Mouse (Mus musculus) urinary bladder, postnatal 36 days (tissue): ENCODE data around the gene Dgkh.

Experiments
- DNase-seq, 2 experiments: peaks; one replicate each; pipeline ENCODE4 v3.0.0; 2022; ENCODE audit warnings: low spot score in 2 of 2, mixed read lengths in 1 of 2

The Dgkh gene

DNA sequence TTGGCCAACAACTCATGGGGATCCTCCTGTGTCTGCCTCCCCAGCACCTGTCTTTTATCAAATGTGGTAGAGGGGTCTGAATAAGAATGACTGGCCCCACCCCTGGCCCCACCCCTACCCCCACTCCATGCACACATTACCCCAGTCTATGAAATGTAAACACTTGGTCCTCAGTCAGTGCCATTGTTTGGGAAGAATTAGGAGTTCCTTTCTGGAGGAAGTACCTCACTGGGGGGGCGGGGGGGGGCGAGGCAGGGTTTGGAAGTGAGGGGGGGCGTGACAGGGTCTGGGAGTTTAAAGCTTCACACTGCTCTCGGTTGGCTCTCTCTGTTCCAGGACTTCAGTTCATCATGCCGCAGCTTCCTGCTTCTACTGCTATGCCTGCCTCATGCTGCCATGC lies 10.5 kb downstream of the Dgkh start:
- no peak for DNase-seq

DNA sequence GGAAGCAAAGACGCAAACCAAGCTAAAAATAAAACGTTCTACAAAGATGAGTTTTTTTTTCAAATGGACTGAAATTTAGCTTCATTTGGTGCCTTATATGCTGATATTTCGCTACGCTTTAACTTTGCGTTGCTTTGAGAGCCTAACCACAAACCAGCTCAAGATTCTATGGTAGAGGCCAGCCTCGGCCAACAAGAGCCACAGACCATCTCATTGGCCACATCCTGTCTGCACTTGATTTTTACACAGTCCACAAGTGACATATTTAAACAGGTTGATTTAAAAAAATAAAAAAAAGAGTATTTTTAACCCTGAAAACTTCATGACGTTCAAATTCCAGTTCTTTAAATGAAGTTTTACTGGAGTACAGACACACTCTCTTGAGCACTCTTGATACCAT lies 16.5 kb downstream of the Dgkh start:
- no peak for DNase-seq

DNA sequence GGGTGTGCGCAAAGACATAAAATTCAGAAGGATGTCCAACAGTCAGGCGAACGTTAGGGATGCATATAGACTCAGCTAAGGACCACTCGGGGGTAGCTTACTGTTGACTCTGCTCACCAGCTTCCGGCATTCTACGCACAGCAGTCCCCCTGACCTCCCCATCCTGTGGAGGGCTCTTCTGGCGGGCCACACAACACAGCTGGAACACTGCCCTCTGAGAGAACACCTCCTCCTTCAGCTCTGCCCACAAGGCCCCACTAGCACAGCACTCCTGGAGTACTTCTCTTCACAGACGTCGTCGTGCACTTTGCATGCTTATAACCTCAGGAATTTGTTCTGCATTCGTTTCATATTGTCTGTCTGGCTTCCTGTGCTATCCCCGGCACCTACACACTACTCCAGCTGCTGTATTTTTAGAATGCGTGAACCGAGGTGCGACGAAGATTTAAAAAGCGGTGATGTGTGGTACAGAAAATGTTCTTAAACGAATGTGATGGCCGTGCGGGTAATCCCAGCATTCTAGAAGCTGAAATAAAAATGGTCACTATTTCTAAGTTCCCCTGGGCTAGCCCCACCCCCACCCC lies 19.9 kb downstream of the Dgkh start:
- no peak for DNase-seq

DNA sequence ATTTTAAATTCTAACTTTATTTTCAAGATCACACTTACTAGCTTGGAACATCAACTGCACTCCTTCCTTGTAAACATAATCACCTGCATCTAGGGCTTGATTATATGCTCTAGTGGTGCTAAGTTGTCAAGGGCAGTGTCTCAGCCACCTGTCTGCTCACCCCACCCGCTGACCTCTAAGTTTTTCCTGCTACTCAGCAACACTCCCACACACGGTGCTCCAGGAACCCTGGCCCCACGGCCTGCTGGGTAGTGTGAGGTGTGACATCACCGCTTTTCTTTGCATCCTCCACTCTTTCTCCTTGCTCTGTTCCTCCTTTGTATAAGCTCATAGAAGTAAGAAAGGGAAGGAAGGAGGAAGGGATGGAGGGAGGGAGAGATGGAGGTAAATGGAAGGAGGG lies 21.9 kb downstream of the Dgkh start:
- DNase-seq: no peak

DNA sequence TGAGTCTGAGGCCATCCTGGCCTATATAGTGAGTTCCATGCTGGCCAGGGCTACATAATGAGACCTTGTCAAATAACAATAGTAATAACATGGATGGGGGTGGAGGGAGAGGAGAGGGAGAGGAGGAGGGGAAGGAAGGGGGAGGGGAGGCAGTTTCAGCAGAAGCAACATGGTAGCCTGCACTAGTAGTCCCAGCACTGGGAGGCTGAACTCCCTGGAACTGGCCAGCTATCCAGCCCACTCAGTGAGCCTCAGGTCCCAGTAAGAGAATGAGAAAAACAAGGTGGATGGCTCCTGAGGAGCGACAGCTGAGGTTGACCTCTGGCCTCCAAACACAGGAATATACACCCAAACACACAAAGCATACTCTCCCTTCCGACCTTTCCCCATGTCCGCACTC lies 27.0 kb downstream of the Dgkh start:
- DNase-seq: no peak

DNA sequence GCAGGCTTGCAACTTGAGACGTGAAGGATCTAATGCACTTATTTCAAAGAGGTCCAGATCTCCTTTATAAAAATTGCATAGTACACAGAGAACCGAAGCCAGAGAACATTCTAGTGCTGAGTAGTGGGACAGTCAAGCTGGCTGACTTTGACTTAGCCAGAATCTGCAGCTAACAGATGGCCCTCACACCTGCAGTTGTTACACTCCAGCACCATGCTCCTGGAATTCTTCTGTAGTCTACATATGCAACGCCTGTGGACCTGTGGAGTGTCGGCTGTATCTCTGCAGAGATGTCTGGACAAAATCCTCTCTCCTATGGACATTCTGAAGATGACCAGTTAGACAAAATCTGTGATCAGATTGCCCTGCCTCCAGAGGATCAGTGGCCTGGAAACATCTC lies 28.6 kb downstream of the Dgkh start:
- no peak for DNase-seq

DNA sequence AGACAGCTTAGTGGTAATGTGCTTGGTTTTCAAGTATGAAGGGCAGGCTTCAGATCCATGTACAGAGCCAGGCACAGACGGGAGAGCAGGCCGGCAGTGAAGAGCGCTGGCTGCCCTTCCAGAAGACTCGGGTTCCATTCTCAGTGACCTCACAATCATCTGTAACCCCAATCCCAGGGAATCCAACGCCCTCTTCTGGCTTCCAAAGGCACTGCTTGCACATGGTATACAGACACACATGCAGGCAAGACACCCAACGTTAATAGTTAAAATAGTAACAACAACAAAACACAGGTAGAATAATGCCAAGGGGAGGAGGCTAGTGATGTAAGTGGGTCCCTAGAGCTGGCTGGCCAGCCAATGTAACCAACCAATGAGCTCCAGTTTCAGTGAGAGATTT lies 29.2 kb downstream of the Dgkh start:
- no peak for DNase-seq

DNA sequence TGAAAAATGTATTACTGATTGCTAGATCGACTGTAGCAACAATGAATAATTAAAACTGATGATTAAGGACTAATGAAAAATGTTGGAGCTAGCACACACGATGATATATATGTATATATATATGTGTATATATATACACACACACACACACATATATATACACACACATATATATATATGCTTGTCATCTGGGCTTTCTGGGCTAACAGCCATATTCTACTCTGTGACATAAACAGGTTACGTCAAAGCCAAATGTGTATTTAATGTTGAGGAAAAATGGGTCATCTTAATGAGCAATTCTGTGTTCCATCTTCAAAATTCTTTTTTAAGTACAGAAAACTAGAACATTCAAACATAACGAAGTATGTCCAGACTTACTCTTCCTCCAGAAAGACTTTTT lies 30.5 kb downstream of the Dgkh start:
- DNase-seq: no peak

DNA sequence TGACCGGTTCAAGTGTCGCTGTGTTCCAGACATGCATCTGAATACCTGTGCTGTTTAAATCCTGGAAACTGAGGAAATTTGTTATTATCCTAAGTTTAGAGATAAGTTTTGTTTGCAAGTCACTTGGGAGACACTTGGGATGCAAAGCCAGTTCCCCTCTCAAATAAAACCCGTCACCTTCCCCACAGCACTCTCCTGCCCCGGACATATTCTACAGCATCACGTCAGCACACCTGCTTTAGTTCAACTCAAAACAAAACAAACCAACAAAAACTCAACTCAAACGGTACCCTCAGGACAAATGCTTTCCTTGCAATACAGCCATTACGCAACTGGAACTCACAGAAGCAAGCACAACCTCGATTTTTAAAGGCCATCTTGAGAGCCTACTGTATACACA lies 31.1 kb downstream of the Dgkh start:
- no peak for DNase-seq

DNA sequence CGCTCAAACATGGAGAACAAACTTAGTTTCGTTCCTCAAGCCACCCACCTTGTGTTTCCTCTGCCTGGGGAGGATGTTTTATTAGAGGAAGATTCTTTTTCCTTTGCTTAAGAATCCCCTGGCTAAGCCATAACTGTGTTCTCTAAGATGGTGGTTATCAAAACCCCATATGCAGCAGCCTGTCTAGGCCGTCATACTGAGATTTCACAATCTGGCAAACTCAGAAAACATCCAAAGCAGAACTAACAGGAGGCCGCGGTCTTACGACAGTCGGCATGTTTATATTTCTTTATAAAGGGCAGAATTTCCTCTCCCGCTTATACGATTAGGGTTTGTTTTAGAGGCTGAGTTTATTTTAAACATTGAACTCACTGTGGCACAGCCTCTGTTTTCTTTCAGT lies 31.5 kb downstream of the Dgkh start:
- no peak for DNase-seq

DNA sequence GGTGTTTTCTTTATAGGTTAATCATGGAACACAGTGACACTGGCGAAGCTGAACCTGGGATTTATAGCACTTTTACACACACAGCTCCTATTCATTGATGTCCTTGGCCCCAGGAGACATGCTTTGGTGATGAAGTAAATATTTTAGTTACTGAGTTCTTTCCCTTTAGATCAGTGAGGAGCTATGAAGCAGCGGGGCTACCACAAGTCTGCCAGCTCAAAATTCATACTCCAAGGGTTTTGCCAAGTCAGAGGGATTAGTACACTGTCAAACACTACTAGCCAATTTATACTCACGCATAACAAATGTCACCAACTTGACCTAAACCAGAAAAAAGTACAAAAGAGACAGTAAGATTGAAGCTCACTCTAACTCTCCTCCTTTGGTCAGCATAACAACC lies 32.9 kb downstream of the Dgkh start:
- no peak for DNase-seq

DNA sequence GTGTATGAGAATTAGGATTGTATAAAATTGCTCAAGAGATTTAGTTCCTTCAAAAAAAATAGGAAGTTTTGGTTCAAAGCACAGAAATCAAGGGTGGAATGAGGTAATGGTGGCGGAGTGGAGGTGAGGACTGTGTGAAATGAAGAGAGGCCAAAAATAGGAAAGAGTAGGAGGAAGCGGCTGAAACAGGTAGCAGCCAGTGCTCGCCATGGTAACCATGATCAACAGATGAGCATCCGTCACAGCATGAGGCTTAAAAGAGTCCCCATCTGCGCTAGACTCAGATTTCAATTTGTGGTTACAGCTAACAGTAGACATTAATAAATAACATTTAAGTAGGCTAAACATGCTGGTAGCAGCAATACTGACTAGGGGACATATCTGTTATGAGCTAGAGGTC lies 33.4 kb downstream of the Dgkh start:
- DNase-seq: no peak

DNA sequence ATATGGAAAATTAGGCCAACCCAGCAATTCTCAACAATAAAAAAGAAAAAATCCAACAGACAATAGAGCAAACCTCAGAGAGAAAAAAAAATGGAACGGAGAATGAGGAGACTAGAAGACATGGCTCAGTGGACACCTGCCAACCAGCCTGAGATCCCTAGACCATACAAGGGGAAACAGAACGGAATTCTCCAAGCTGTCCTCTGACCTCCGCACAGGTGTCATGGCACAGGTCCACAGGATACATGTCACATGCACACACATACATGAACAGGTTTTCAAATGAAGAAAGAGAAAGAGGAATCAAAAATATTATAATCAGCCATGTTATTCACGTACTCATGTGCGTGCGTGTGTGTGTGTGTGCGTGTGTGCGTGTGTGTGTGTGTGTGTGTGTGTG lies 38.5 kb downstream of the Dgkh start:
- DNase-seq: no peak

DNA sequence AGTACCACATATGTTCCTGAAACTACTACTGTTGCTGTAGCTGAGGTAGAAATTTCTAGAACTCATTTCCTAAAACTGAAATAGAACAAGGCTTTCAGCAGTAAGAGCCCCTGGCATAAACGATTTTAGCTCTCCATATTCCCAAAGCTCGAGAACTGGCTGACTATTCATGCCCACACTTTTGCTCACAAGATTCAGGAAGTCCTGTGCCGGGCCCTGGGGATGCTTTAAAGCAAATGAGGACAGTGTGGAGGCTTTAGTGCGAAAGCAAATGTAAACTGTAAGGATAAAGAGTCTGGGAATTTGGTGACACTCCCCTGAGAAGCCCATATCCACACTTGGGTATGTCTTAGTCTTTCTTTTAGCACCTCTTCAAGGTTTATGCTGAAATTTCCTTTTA lies 40.0 kb downstream of the Dgkh start:
- DNase-seq: no peak

DNA sequence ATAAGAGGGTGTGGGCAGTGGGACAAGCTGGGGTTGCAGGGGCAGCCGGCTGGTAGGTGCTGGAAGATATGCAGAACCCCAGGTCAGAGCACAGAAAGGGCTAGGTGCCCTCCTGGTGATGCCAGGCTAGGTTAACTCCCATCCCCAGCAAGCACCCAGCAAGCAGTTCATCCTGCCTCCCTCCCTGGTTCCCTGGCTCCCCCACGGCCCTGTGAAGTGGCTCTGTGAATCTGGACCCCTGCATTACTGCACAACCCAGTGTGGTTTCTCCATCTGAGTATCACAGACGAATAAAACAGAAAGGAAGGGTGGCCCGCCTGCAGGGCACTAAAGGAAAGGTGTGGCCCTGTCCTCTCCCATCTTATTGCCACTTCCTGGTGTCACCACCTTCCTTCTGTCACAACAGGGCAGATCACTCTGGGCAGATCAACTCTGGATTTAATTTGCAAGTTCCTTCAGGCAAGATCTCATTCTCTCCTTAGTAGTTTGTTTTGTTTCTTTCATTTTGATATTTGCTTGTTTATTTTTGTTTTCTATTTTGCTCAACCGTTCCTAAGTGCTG lies 40.6 kb downstream of the Dgkh start:
- DNase-seq: no peak

DNA sequence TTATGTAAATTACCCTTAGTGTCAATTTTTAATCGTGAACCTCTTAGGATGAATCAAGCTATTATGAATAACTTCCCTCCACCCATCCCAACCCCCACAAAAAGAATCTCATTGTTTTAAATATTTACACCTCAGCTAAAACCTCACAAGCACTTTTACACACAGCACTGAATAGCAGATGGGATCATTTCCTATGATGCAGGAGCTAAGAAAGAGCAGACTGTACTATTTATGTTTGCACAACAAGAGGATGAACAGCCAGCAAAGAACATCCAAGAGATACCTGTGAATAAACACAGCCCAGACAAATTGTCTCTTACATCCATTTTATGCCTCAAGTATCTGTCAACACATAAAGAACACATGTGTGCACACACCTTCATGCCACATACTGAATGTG lies 41.7 kb downstream of the Dgkh start:
- DNase-seq: no peak

DNA sequence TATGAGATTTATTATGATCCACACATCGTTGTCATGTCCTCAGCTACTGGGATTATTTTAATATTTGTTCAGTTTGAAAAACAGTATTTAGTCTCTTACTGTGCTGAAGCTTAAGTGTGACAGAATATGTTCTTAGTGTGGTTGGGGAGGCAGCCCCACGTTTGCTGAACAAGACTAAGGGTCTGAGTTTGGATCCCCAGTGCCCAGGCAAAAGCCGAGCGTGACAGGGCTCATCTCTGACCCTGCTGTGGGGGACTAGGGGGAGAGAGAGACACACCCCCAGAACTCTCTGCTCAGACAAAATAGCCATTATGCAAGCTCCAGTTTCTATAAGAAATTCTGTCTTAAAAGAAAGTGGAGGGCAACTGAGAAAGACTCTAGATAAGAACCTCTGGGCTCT lies 42.2 kb downstream of the Dgkh start:
- DNase-seq: no peak

DNA sequence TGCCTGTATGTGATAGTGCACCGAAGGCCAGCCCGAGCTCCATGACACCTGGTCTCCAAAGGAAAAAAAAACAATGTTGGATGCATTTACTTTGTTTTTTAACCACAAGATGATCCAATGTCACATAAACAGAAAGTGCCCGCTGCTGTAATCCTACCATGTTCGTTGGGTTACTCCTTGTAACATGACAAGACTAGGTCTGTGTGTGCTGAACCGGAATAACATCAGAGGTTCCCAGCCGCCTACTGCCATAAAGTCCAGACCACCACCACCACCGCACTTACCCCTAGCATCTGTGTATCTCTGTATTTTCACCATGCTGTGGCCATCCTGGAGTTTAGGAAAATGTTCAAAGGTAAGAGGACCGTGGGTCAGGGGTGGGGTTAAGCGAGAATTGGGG lies 42.6 kb downstream of the Dgkh start:
- no peak for DNase-seq

DNA sequence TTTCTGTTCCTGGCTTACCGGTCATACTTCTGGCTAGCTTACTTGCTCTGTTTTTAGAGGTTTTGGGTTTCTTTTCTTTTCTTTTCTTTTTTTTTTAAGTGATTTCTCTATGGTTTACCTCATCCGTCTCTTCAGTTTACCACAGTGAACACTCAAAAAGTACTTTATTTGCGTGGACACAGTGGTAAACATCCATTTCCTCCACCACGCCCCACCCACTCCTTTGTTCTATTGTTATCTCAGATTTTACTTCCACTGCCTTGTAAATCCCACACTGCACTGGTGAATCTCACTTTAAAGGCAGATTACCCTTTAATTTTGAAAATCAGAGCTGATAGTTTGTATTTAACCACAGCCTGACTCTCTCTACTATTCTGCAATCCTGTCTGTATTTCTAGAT lies 44.9 kb downstream of the Dgkh start:
- no peak for DNase-seq

DNA sequence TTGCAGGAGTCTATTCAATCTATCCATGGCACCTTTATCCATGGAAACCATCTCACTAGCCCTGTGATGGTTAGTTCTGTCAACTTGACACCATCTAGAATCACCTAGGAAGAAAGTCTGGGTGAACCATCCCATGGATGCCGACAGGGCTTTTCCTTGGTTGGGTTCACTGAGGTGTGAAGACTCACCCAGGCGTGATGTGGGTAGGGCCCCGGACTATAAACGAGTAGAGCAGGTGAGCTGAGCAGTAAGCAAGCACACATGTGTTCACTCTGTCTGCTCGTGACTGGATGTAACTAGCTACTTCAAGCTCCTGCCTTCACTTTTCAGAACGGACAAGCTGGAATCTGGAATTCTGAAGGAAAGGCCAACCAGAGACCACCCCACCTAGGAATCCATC lies 45.9 kb downstream of the Dgkh start:
- DNase-seq: no peak

DNA sequence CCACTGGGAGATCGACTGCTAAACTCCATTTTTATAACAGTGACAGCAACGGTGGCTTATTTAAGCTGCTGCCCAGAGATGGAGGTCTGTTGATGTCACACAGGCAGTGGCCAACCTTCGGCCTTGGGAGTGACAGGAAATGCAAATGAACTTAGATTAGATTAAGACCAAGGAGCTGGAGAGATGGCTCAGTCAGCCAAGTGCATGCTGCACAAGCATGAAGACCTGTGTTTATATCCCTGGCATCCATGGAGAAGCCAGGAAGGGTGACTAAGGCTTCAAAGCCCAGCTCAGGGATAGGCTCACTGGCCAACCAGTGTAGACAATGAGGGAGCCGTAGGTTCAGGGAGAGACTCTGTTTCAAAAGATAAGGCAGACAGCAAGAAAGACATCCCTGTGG lies 48.4 kb downstream of the Dgkh start:
- no peak for DNase-seq

DNA sequence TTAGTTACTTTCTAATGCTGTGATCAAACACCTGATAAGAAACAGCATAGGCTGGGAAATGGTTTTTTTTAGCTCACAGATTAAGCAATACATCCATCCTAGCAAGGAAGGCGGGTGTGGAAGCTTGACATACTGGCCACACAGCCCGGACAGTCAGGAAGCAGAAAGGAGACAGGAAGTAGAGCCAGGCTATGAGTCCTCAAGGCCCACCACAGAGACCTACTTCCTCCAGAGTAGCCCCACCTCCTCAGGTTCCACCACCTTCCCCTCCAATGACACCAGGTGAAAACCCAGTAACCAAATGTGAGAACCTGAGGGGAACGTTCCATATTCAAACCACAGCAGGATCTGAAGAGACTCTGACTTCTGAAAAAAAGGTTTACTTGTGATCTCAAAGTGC lies 53.6 kb downstream of the Dgkh start:
- no peak for DNase-seq

DNA sequence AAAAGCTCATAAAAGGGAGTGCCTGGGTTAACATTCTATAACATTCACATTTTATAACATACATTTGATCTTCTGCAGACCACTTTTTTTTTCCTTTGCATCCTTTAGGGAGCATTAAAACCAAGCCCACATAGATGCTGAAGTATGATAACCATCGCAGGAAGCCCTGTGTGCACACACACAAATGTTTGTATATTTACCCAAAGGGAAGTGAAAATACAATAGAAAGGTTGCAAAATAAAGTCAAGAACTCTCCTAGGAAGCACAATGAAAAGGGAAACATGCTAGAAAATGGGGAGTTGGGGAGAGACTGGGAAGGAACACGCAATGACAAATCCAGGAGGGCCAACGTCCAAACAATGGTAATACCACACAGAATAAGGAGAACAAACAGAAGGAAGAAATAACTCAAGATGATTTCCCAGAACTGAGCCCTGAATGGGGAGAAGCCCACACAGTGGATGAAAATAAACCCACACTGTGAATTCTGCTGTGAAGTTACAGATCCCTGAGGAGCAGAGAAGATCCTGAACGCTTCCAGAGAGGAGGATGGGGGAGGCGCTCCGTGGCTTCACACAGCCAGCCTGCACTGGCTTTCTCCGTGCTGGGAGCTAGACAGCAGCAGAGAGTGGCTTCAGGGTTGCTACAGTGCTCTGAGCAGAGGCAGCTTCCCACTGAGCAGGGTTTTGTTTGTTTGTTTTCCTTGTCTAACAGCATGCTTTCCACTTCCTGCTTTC lies 54.6 kb downstream of the Dgkh start:
- peak in 1 of 2 experiments; percentile 16 for DNase-seq

DNA sequence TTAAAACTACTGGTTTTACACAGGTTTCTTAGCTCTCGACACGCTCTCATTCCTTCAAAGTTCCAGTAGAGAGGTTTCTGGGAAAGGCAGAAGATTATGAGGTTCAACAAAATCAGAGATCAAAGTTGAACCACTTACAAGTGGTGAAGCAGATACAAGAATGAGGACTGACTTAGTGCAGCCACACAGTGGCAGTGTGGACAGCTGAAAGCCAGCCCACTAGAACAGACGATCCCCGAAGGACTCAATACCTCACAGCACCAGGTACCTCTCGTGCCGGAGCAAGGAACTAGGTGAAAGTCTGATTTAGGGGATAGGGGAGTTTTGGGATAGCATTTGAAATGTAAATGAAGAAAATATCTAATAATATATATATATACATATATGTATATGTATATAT lies 56.1 kb downstream of the Dgkh start:
- DNase-seq: no peak
